Mouse (Mus musculus): ENCODE measurements around the gene Kcnab3. TPM values are rescaled to one million over a fixed set of nuclear protein-coding genes. Genes with fewer than 3 reads are reported as not detected.
A peak's percentile ranks its signal among the peaks of the same experiment; 100 is the strongest.
"Not testable (repeated sequence)": the region's sequence is repeated elsewhere in the genome, so short reads cannot be mapped to it uniquely, and the experiment has no call there.

Kcnab3 gene
- polyA plus RNA-seq, 1 experiment, result 2.0 TPM

- Histone ChIP-seq H3K4me3 (no peak overlapping the region), H3K79me2 (ENCODE audit: control insufficient read depth, insufficient read depth) (no peaks in the 10 kb centered on the region), H3K36me3 (ENCODE audit: control insufficient read depth, insufficient read depth) (peaks cover 24% of the 10 kb centered on the region), H3ac (ENCODE audit: control insufficient read depth, insufficient read length) (no peak overlapping the region), H3K4me2 (ENCODE audit: low read depth) (no peak overlapping the region), H3K27me3 (ENCODE audit: control insufficient read depth, insufficient read depth, insufficient read length) (no peaks in the 10 kb centered on the region)
- TF ChIP-seq POLR2A (IDR thresholded peaks at IDR 0.05; ENCODE audit: insufficient read length, low read depth) (no peak), USF1 (IDR thresholded peaks at IDR 0.05; ENCODE audit: low read depth) (no peak)
Measured at GRCm38 (mm10) chr11:69306039-69306438, 20.0 kb upstream of the Kcnab3 start.

DNA sequence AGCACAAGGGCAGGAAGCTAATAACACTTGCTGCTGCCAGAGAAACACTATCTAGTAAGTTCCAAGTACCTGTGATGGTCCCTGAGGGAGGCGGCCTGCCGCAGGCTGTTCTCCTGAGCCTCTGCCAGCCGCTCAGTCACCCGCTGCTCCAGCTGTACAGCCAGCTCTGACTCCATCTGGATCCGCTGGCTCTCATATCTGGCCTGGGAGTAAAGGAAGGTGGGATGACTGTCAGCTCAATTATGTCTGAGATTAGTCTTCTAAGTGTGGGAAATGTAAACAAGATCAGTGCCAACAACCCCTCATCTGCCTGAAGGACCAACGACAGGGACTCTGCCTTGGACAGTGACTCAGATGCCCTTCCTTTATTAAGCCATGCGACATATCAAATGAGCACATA is 14.8 kb upstream of the Kcnab3 start:
- no peak overlapping the region for H3ac ChIP-seq (ENCODE audit: control insufficient read depth, insufficient read length)
- H3K4me3 ChIP-seq, result no peak overlapping the region
- H3K79me2 ChIP-seq (ENCODE audit: control insufficient read depth, insufficient read depth), result no peaks in the 10 kb centered on the region
- peaks cover 19% of the 10 kb centered on the region for H3K36me3 ChIP-seq (ENCODE audit: control insufficient read depth, insufficient read depth)
- H3K27me3 ChIP-seq (ENCODE audit: control insufficient read depth, insufficient read depth, insufficient read length), result no peaks in the 10 kb centered on the region
- H3K4me2 ChIP-seq (ENCODE audit: low read depth), result no peak overlapping the region
- TF ChIP-seq REST (IDR thresholded peaks at IDR 0.05; ENCODE audit: insufficient read depth, insufficient read length) (no peak), TCF3 (IDR thresholded peaks at IDR 0.05; ENCODE audit: insufficient read length, low read depth) (no peak), POLR2A (IDR thresholded peaks at IDR 0.05; ENCODE audit: insufficient read length, low read depth) (no peak), MAX (IDR thresholded peaks at IDR 0.05; ENCODE audit: low read depth) (no peak)

DNA sequence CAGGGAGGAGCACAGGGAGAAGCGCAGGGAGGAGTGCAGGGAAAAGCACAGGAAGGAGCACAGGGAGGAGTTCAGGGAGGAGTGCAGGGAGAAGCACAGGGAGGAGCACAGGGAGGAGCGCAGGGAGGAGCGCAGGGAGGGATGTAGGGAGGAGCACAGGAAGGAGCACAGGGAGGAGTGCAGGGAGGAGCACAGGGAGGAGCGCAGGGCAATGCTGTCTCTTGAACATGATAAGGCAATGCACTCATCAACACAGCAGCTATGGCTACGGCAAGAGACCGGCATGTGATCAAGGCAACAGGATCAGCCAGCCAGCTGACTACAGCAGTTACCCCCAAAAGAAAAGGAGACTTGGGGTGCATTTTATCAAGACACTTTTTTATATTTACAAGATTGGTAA is 9.7 kb upstream of the Kcnab3 start:
- Histone ChIP-seq H3ac (ENCODE audit: control insufficient read depth, insufficient read length) (no peak overlapping the region), H3K36me3 (ENCODE audit: control insufficient read depth, insufficient read depth) (peaks cover 13% of the 10 kb centered on the region), H3K4me3 (no peak overlapping the region), H3K79me2 (ENCODE audit: control insufficient read depth, insufficient read depth) (no peaks in the 10 kb centered on the region), H3K27me3 (ENCODE audit: control insufficient read depth, insufficient read depth, insufficient read length) (no peaks in the 10 kb centered on the region), H3K4me2 (ENCODE audit: low read depth) (peak overlapping the region; percentile 69)
- TF ChIP-seq TCF3 (IDR thresholded peaks at IDR 0.05; ENCODE audit: insufficient read length, low read depth) (no peak), USF1 (IDR thresholded peaks at IDR 0.05; ENCODE audit: low read depth) (peak; percentile 26), POLR2A (IDR thresholded peaks at IDR 0.05; ENCODE audit: insufficient read length, low read depth) (peak; percentile 88), MYOD1 (IDR thresholded peaks at IDR 0.05; ENCODE audit: control insufficient read depth in 1 of 3, insufficient read length in 2 of 3, low read depth in 2 of 3) (no peak), POLR2AphosphoS2 (IDR thresholded peaks at IDR 0.05; ENCODE audit: insufficient read length, low read depth) (peak; percentile 88), MAX (IDR thresholded peaks at IDR 0.05; ENCODE audit: low read depth) (no peak), REST (IDR thresholded peaks at IDR 0.05; ENCODE audit: insufficient read depth, insufficient read length) (peak; percentile 1), E2F4 (IDR thresholded peaks at IDR 0.05; ENCODE audit: insufficient read depth) (no peak), MYOG (IDR thresholded peaks at IDR 0.05; ENCODE audit: control insufficient read depth in 1 of 3, insufficient read depth in 1 of 3, insufficient read length in 2 of 3, low read depth in 2 of 3) (peak in 1 of 3 experiments; percentile 14), SRF (IDR thresholded peaks at IDR 0.05; ENCODE audit: control insufficient read depth, insufficient read length, low read depth) (peak; percentile 67)

DNA sequence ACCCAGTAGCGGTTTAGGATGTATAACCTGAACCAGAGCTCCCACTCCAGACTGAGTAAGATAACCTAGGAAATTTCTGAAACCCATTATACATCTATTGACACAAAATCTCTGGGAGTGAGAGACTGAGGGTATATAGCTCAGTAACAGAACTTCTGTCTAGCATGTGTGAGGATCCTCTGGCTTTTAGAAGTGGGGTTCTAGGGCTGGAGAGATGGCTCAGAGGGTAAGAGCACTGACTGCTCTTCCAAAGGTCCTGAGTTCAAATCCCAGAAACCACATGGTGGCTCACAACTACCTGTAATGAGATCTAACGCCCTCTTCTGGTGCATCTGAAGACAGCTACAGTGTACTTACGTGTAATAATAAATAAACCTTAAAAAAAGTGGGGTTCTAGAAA is 8.1 kb upstream of the Kcnab3 start:
- not testable (repeated sequence) for H3K79me2 ChIP-seq (ENCODE audit: control insufficient read depth, insufficient read depth); H3K4me3 ChIP-seq; H3ac ChIP-seq (ENCODE audit: control insufficient read depth, insufficient read length); H3K4me2 ChIP-seq (ENCODE audit: low read depth); H3K27me3 ChIP-seq (ENCODE audit: control insufficient read depth, insufficient read depth, insufficient read length)
- H3K36me3 ChIP-seq (ENCODE audit: control insufficient read depth, insufficient read depth), result peaks cover 11% of the 10 kb centered on the region

- TF ChIP-seq MYOG (IDR thresholded peaks at IDR 0.05; ENCODE audit: control insufficient read depth in 1 of 3, insufficient read depth in 1 of 3, insufficient read length in 2 of 3, low read depth in 2 of 3) (no peak), USF1 (IDR thresholded peaks at IDR 0.05; ENCODE audit: low read depth) (no peak), TCF3 (IDR thresholded peaks at IDR 0.05; ENCODE audit: insufficient read length, low read depth) (no peak), CEBPB (IDR thresholded peaks at IDR 0.05; ENCODE audit: insufficient read depth, poor library complexity, severe bottlenecking) (no peak), POLR2A (IDR thresholded peaks at IDR 0.05; ENCODE audit: insufficient read length, low read depth) (no peak), REST (IDR thresholded peaks at IDR 0.05; ENCODE audit: insufficient read depth, insufficient read length) (no peak), POLR2AphosphoS2 (IDR thresholded peaks at IDR 0.05; ENCODE audit: insufficient read length, low read depth) (no peak), SRF (IDR thresholded peaks at IDR 0.05; ENCODE audit: control insufficient read depth, insufficient read length, low read depth) (no peak), MAX (IDR thresholded peaks at IDR 0.05; ENCODE audit: low read depth) (no peak), E2F4 (IDR thresholded peaks at IDR 0.05; ENCODE audit: insufficient read depth) (no peak), TCF12 (IDR thresholded peaks at IDR 0.05; ENCODE audit: insufficient read depth, poor library complexity, severe bottlenecking) (no peak), MYOD1 (IDR thresholded peaks at IDR 0.05; ENCODE audit: control insufficient read depth in 1 of 3, insufficient read length in 2 of 3, low read depth in 2 of 3) (no peak)
Measured at GRCm38 (mm10) chr11:69321580-69321979, 4.5 kb upstream of the Kcnab3 start.

GRCm38 (mm10) chr11:69322010-69322409 is 4.0 kb upstream of the Kcnab3 start:
- no peaks in the 10 kb centered on the region for H3K27me3 ChIP-seq (ENCODE audit: control insufficient read depth, insufficient read depth, insufficient read length)
- TF ChIP-seq POLR2AphosphoS2 (IDR thresholded peaks at IDR 0.05; ENCODE audit: insufficient read length, low read depth) (no peak), MYOD1 (IDR thresholded peaks at IDR 0.05; ENCODE audit: control insufficient read depth in 1 of 3, insufficient read length in 2 of 3, low read depth in 2 of 3) (peak in 2 of 3 experiments; percentile 95 to 97), MYOG (IDR thresholded peaks at IDR 0.05; ENCODE audit: control insufficient read depth in 1 of 3, insufficient read depth in 1 of 3, insufficient read length in 2 of 3, low read depth in 2 of 3) (peak; percentile 42 to 98 (median 90)), TCF3 (IDR thresholded peaks at IDR 0.05; ENCODE audit: insufficient read length, low read depth) (peak; percentile 84), E2F4 (IDR thresholded peaks at IDR 0.05; ENCODE audit: insufficient read depth) (no peak), CEBPB (IDR thresholded peaks at IDR 0.05; ENCODE audit: insufficient read depth, poor library complexity, severe bottlenecking) (no peak)
- H3K4me3 ChIP-seq, result peak overlapping the region; percentile 56
- no peak overlapping the region for H3ac ChIP-seq (ENCODE audit: control insufficient read depth, insufficient read length)
- H3K4me2 ChIP-seq (ENCODE audit: low read depth), result peak overlapping the region; percentile 75
- peaks cover 11% of the 10 kb centered on the region for H3K36me3 ChIP-seq (ENCODE audit: control insufficient read depth, insufficient read depth)
- peaks cover 11% of the 10 kb centered on the region for H3K79me2 ChIP-seq (ENCODE audit: control insufficient read depth, insufficient read depth)

More at GRCm38 (mm10) chr11:69321580-69321979, 4.5 kb upstream of the Kcnab3 start:
- no peak overlapping the region for H3K4me3 ChIP-seq
- no peaks in the 10 kb centered on the region for H3K27me3 ChIP-seq (ENCODE audit: control insufficient read depth, insufficient read depth, insufficient read length)
- peak overlapping the region; percentile 75 for H3K4me2 ChIP-seq (ENCODE audit: low read depth)
- no peak overlapping the region for H3ac ChIP-seq (ENCODE audit: control insufficient read depth, insufficient read length)
- peaks cover 11% of the 10 kb centered on the region for H3K36me3 ChIP-seq (ENCODE audit: control insufficient read depth, insufficient read depth)
- H3K79me2 ChIP-seq (ENCODE audit: control insufficient read depth, insufficient read depth), result peaks cover 11% of the 10 kb centered on the region

Data from myocyte (in vitro differentiated cells).